Mouse (Mus musculus) midbrain, embryonic 16.5 days (tissue): ENCODE results near the gene Col6a1. TPM values are rescaled to one million over a fixed set of nuclear protein-coding genes. Genes with fewer than 3 reads are reported as not detected.

Experiments
- ATAC-seq: fragments of 200-750 bp; cut with Nextera tagmentation; 2 replicates; pipeline ENCODE4 v1.8.0; 2017; ENCODE audit warnings: moderate TSS enrichment
- H3K27ac ChIP-seq: fragments of 300-500 bp; sonication (generic); 2 replicates; pipeline ENCODE4 v1.5.1; 2014; ENCODE audit warnings: mild to moderate bottlenecking, low read length, mixed read lengths
- H3K27me3 ChIP-seq: fragments of 300-500 bp; sonication (generic); 2 replicates; pipeline ENCODE4 v1.6.1; 2014; ENCODE audit warnings: low read depth, low read length, mixed read lengths; ENCODE audit not compliant: control insufficient read depth, insufficient read depth
- H3K36me3 ChIP-seq: fragments of 300-500 bp; sonication (generic); 2 replicates; pipeline ENCODE4 v1.6.1; 2014; ENCODE audit warnings: mild to moderate bottlenecking, low read length, moderate library complexity, mixed read lengths; ENCODE audit not compliant: control insufficient read depth, insufficient read depth
- H3K4me1 ChIP-seq: fragments of 300-500 bp; sonication (generic); 2 replicates; pipeline ENCODE4 v1.6.1; 2014; ENCODE audit warnings: mild to moderate bottlenecking, low read length, mixed read lengths; ENCODE audit not compliant: control insufficient read depth, insufficient read depth
- H3K4me2 ChIP-seq: fragments of 300-500 bp; sonication (generic); 2 replicates; pipeline ENCODE4 v1.6.1; 2014; ENCODE audit warnings: mild to moderate bottlenecking, low read length, mixed read lengths
- H3K4me3 ChIP-seq: fragments of 300-500 bp; sonication (generic); 2 replicates; pipeline ENCODE4 v1.5.1; 2014; ENCODE audit warnings: low read depth, mild to moderate bottlenecking, low read length, moderate library complexity, mixed read lengths
- H3K9ac ChIP-seq: fragments of 300-500 bp; sonication (generic); 2 replicates; pipeline ENCODE4 v1.6.1; 2014; ENCODE audit warnings: low read depth, low read length, mixed read lengths
- H3K9me3 ChIP-seq: fragments of 300-500 bp; sonication (generic); replicated peaks from 2 replicates; pipeline ENCODE4 v1.6.1; 2014; ENCODE audit warnings: mild to moderate bottlenecking, low read length, mixed read lengths; ENCODE audit not compliant: control insufficient read depth, poor library complexity, severe bottlenecking
- WGBS: fragments of 180-500 bp; shearing (Covaris S2); extraction: QIAGEN DNeasy Blood & Tissue Kit; methylation state at CpG from one replicate; pipeline ENCODE4 v1.1.7; 2014; 5-methylcytosine and 5-hydroxymethylcytosine counted together
- polyA plus RNA-seq: library from polyadenylated mRNA; unstranded; fragments of >200 nt; fragmentation: Nextera tagmentation; extraction: Ambion mirVana; gene quantifications from 2 replicates; pipeline ENCODE4 v1.2.1, GENCODE M21; 2015

Gene Col6a1
- polyA plus RNA-seq, 1 experiment from 2014 or later: 17.0 TPM

GRCm38 (mm10) chr10:76701446-76701845 is 24.5 kb downstream of the Col6a1 start:
- ATAC-seq: no peak

GRCm38 (mm10) chr10:76699816-76700215 is 26.2 kb downstream of the Col6a1 start:
- H3K4me3 ChIP-seq: no peak overlapping the region
- no peak for ATAC-seq
- no peak overlapping the region for H3K27ac ChIP-seq
- no peak overlapping the region for H3K9ac ChIP-seq
- 0 out of 2 replicates have a peak, but pooled peaks cover 2% of the 10 kb centered on the region for H3K9me3 ChIP-seq
- H3K4me2 ChIP-seq: no peak overlapping the region
- H3K36me3 ChIP-seq: no peaks in the 10 kb centered on the region
- no peaks in the 10 kb centered on the region for H3K27me3 ChIP-seq
- no peaks in the 10 kb centered on the region for H3K4me1 ChIP-seq
- 87% methylated on average over 7 of the region's 7 CpGs for WGBS

More at GRCm38 (mm10) chr10:76701446-76701845, 24.5 kb downstream of the Col6a1 start:
- Histone ChIP-seq H3K4me3 (no peak overlapping the region), H3K9me3 (0 out of 2 replicates have a peak, but pooled peaks cover 2% of the 10 kb centered on the region), H3K27me3 (no peaks in the 10 kb centered on the region), H3K27ac (no peak overlapping the region), H3K4me1 (no peaks in the 10 kb centered on the region), H3K36me3 (no peaks in the 10 kb centered on the region), H3K4me2 (no peak overlapping the region), H3K9ac (no peak overlapping the region)
- 87% methylated on average over 2 of the region's 2 CpGs for WGBS

- Histone ChIP-seq H3K9ac (no peak overlapping the region), H3K36me3 (no peaks in the 10 kb centered on the region), H3K4me2 (no peak overlapping the region), H3K27me3 (no peaks in the 10 kb centered on the region), H3K27ac (no peak overlapping the region), H3K4me1 (no peaks in the 10 kb centered on the region), H3K4me3 (no peak overlapping the region), H3K9me3 (no peaks in the 10 kb centered on the region)
- 85% methylated on average over 10 of the region's 10 CpGs for WGBS
- ATAC-seq: no peak
Observed at GRCm38 (mm10) chr10:76695283-76695885, 30.6 kb downstream of the Col6a1 start.

- Histone ChIP-seq H3K9ac (no peak overlapping the region), H3K4me3 (no peak overlapping the region), H3K4me2 (no peak overlapping the region), H3K4me1 (no peaks in the 10 kb centered on the region), H3K27ac (no peak overlapping the region), H3K9me3 (no peaks in the 10 kb centered on the region), H3K27me3 (no peaks in the 10 kb centered on the region), H3K36me3 (no peaks in the 10 kb centered on the region)
- whole genome bisulfite sequencing: 38% methylated on average over 7 of the region's 7 CpGs
- ATAC-seq: no peak
Observed at GRCm38 (mm10) chr10:76694765-76695164, 31.2 kb downstream of the Col6a1 start.

- no peak overlapping the region for H3K4me2 ChIP-seq
- H3K27ac ChIP-seq: no peak overlapping the region
Observed at GRCm38 (mm10) chr10:76693446-76693845, 32.5 kb downstream of the Col6a1 start.

GRCm38 (mm10) chr10:76685451-76686017 is 40.4 kb downstream of the Col6a1 start:
- H3K4me1 ChIP-seq: no peaks in the 10 kb centered on the region
- no peak overlapping the region for H3K9ac ChIP-seq
- no peak overlapping the region for H3K4me3 ChIP-seq
- no peaks in the 10 kb centered on the region for H3K36me3 ChIP-seq
- no peaks in the 10 kb centered on the region for H3K27me3 ChIP-seq
- no peak overlapping the region for H3K4me2 ChIP-seq
- no peak overlapping the region for H3K27ac ChIP-seq
- H3K9me3 ChIP-seq: no peaks in the 10 kb centered on the region
- no peak for ATAC-seq
- 93% methylated on average over 10 of the region's 10 CpGs for WGBS

More at GRCm38 (mm10) chr10:76693446-76693845, 32.5 kb downstream of the Col6a1 start:
- H3K4me3 ChIP-seq: no peak overlapping the region
- H3K36me3 ChIP-seq: no peaks in the 10 kb centered on the region
- H3K27me3 ChIP-seq: no peaks in the 10 kb centered on the region
- 77% methylated on average over 2 of the region's 2 CpGs for WGBS
- H3K4me1 ChIP-seq: no peaks in the 10 kb centered on the region
- ATAC-seq: no peak
- no peak overlapping the region for H3K9ac ChIP-seq
- H3K9me3 ChIP-seq: no peaks in the 10 kb centered on the region

- Histone ChIP-seq H3K4me1 (no peaks in the 10 kb centered on the region), H3K27ac (no peak overlapping the region), H3K36me3 (no peaks in the 10 kb centered on the region), H3K4me3 (no peak overlapping the region), H3K9me3 (no peaks in the 10 kb centered on the region), H3K9ac (no peak overlapping the region), H3K4me2 (no peak overlapping the region), H3K27me3 (no peaks in the 10 kb centered on the region)
- 73% methylated on average over 12 of the region's 12 CpGs for WGBS
- ATAC-seq: no peak
Observed at GRCm38 (mm10) chr10:76683977-76684376, 42.0 kb downstream of the Col6a1 start.

- Histone ChIP-seq H3K4me3 (no peak overlapping the region), H3K4me1 (no peaks in the 10 kb centered on the region), H3K27ac (no peak overlapping the region), H3K27me3 (no peaks in the 10 kb centered on the region), H3K4me2 (no peak overlapping the region), H3K9ac (no peak overlapping the region), H3K9me3 (no peaks in the 10 kb centered on the region), H3K36me3 (no peaks in the 10 kb centered on the region)
- WGBS: 62% methylated on average over 7 of the region's 7 CpGs
- no peak for ATAC-seq
Observed at GRCm38 (mm10) chr10:76683461-76683860, 42.5 kb downstream of the Col6a1 start.

GRCm38 (mm10) chr10:76681882-76682281 is 44.1 kb downstream of the Col6a1 start:
- H3K4me1 ChIP-seq: no peaks in the 10 kb centered on the region
- ATAC-seq: no peak
- no peak overlapping the region for H3K27ac ChIP-seq
- H3K4me2 ChIP-seq: no peak overlapping the region
- no peaks in the 10 kb centered on the region for H3K9me3 ChIP-seq
- WGBS: 88% methylated on average over 3 of the region's 3 CpGs
- no peaks in the 10 kb centered on the region for H3K36me3 ChIP-seq
- H3K9ac ChIP-seq: no peak overlapping the region
- no peak overlapping the region for H3K4me3 ChIP-seq
- H3K27me3 ChIP-seq: no peaks in the 10 kb centered on the region
